Mouse (Mus musculus): ENCODE results near the gene Sema6c. TPM values are rescaled to one million over a fixed set of nuclear protein-coding genes. Genes with fewer than 3 reads are reported as not detected.

Gene Sema6c
- polyA plus RNA-seq, 1 experiment from 2014 or later = 1.3 TPM

GRCm38 (mm10) chr3:95213609-95213975 is 53.3 kb downstream of the Sema6c start:
- no peaks in the 10 kb centered on the region for H3K9me3 ChIP-seq (ENCODE audit: low read length)
- no peak for TF ChIP-seq EP300 (IDR thresholded peaks at IDR 0.05)
- no peak for TF ChIP-seq CTCF (IDR thresholded peaks at IDR 0.05)
- ATAC-seq (no peak), DNase-seq (ENCODE audit: low spot score) (no peak)
- H3K9ac ChIP-seq (replicated peaks; ENCODE audit: low read depth) = no peak overlapping the region
- H3K36me3 ChIP-seq (ENCODE audit: insufficient read depth, low read length) = 0 out of 2 replicates have a peak, but pooled peaks cover under 1% of the 10 kb centered on the region
- WGBS = 92% methylated on average over 1 of the region's 1 CpGs
- H3K4me1 ChIP-seq (ENCODE audit: insufficient read depth, low read depth, low read length) = peaks cover 14% of the 10 kb centered on the region; the same call in 1 of the 2 replicates
- H3K4me2 ChIP-seq (replicated peaks; ENCODE audit: low read depth, low read length) = no peak overlapping the region
- no peaks in the 10 kb centered on the region for H3K27me3 ChIP-seq (replicated peaks; ENCODE audit: insufficient read depth, low read length)
- H3K27ac ChIP-seq (ENCODE audit: low read length) = no peak overlapping the region
- H3K4me3 ChIP-seq (ENCODE audit: low read depth, low read length) = no peak overlapping the region

DNA sequence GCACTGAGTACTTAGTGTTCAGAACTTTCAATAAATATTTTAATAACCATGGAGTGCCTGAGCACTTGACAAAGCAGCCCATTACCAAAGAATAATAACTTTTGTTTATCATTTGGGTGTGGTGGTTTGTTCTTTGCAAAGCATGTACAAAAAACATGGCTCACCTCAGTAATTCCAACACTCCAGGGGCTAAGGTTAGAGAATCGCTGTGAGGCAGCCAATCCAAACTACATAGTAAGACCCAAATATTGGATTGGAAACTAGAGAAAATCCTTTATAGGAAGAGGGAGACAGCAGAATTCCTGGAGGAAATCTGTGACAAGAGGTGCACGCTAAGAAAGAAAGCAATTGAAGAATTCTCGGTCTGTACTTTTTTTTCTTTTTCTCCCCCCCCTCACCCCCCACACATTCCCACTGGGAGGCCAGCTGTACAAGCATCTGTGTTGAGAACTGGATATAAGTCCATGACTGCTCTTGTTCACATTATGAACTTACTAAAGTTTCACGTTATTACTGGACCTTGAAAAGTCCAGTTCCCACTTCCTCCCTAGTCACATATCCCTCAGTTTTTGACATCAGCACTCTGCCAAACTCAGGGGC is 56.5 kb downstream of the Sema6c start:
- TF ChIP-seq CTCF (IDR thresholded peaks at IDR 0.05) (no peak), EP300 (IDR thresholded peaks at IDR 0.05) (no peak)
- H3K9ac ChIP-seq (replicated peaks; ENCODE audit: low read depth) = peak overlapping the region; percentile 78; the same call in 1 of the 2 replicates
- peak; percentile 42 for ATAC-seq
- H3K36me3 ChIP-seq (ENCODE audit: insufficient read depth, low read length) = 0 out of 2 replicates have a peak, but pooled peaks cover 4% of the 10 kb centered on the region
- H3K27ac ChIP-seq (ENCODE audit: low read length) = peak overlapping the region; percentile 99
- DNase-seq (ENCODE audit: low spot score) = no peak
- no peaks in the 10 kb centered on the region for H3K27me3 ChIP-seq (replicated peaks; ENCODE audit: insufficient read depth, low read length)
- 8% methylated on average over 4 of the region's 4 CpGs for WGBS
- no peaks in the 10 kb centered on the region for H3K9me3 ChIP-seq (ENCODE audit: low read length)
- peak overlapping the region; percentile 59 for H3K4me2 ChIP-seq (replicated peaks; ENCODE audit: low read depth, low read length)
- peaks cover 14% of the 10 kb centered on the region; the same call in 1 of the 2 replicates for H3K4me1 ChIP-seq (ENCODE audit: insufficient read depth, low read depth, low read length)
- H3K4me3 ChIP-seq (ENCODE audit: low read depth, low read length) = peak overlapping the region; percentile 85

- peak; percentile 97 for DNase-seq (ENCODE audit: low spot score)
- H3K4me3 ChIP-seq (ENCODE audit: low read depth, low read length) = peak within 1 kb of the TSS; percentile 85
- peaks cover 14% of the 10 kb centered on the region; the same call in 1 of the 2 replicates for H3K4me1 ChIP-seq (ENCODE audit: insufficient read depth, low read depth, low read length)
- H3K27me3 ChIP-seq (replicated peaks; ENCODE audit: insufficient read depth, low read length) = no peaks in the 10 kb centered on the region
- H3K36me3 ChIP-seq (ENCODE audit: insufficient read depth, low read length) = 0 out of 2 replicates have a peak, but pooled peaks cover 4% of the 10 kb centered on the region
- no peaks in the 10 kb centered on the region for H3K9me3 ChIP-seq (ENCODE audit: low read length)
- 2% methylated on average over 56 of the region's 56 CpGs for WGBS
- peak within 1 kb of the TSS; percentile 59 for H3K4me2 ChIP-seq (replicated peaks; ENCODE audit: low read depth, low read length)
- H3K9ac ChIP-seq (replicated peaks; ENCODE audit: low read depth) = peak within 1 kb of the TSS; percentile 78
- H3K27ac ChIP-seq (ENCODE audit: low read length) = peak within 1 kb of the TSS; percentile 99
- ATAC-seq = peak; percentile 94
- peak; percentile 51; the same call in 1 of the 2 replicates for TF ChIP-seq EP300 (IDR thresholded peaks at IDR 0.05)
- TF ChIP-seq CTCF (IDR thresholded peaks at IDR 0.05) = peak; percentile 92
Measured at GRCm38 (mm10) chr3:95217255-95218134, 57.2 kb downstream of the Sema6c start, which contains the start of gene Gabpb2. TSS of gene Gabpb2 (minus strand) at chr3:95217916.

GRCm38 (mm10) chr3:95218466-95219137 is 58.3 kb downstream of the Sema6c start:
- 0 out of 2 replicates have a peak, but pooled peaks cover 4% of the 10 kb centered on the region for H3K36me3 ChIP-seq (ENCODE audit: insufficient read depth, low read length)

GRCm38 (mm10) chr3:95223041-95223440 is 62.8 kb downstream of the Sema6c start:
- H3K9ac ChIP-seq (replicated peaks; ENCODE audit: low read depth) = no peak overlapping the region
- no peaks in the 10 kb centered on the region for H3K27me3 ChIP-seq (replicated peaks; ENCODE audit: insufficient read depth, low read length)
- no peak overlapping the region for H3K4me2 ChIP-seq (replicated peaks; ENCODE audit: low read depth, low read length)
- no peak overlapping the region for H3K4me3 ChIP-seq (ENCODE audit: low read depth, low read length)
- no peak overlapping the region for H3K27ac ChIP-seq (ENCODE audit: low read length)
- H3K36me3 ChIP-seq (ENCODE audit: insufficient read depth, low read length) = 0 out of 2 replicates have a peak, but pooled peaks cover 4% of the 10 kb centered on the region
- H3K9me3 ChIP-seq (ENCODE audit: low read length) = no peaks in the 10 kb centered on the region
- TF ChIP-seq CTCF (IDR thresholded peaks at IDR 0.05) (no peak), EP300 (IDR thresholded peaks at IDR 0.05) (no peak)
- DNase-seq (ENCODE audit: low spot score) = no peak
- no peak for ATAC-seq
- whole genome bisulfite sequencing = 93% methylated on average over 2 of the region's 2 CpGs
- H3K4me1 ChIP-seq (ENCODE audit: insufficient read depth, low read depth, low read length) = peaks cover 5% of the 10 kb centered on the region; the same call in 1 of the 2 replicates

More at GRCm38 (mm10) chr3:95218466-95219137, 58.3 kb downstream of the Sema6c start:
- H3K27ac ChIP-seq (ENCODE audit: low read length) = no peak overlapping the region; the same call in 1 of the 2 replicates
- peak overlapping the region; percentile 59 for H3K4me2 ChIP-seq (replicated peaks; ENCODE audit: low read depth, low read length)
- H3K9ac ChIP-seq (replicated peaks; ENCODE audit: low read depth) = no peak overlapping the region
- H3K4me3 ChIP-seq (ENCODE audit: low read depth, low read length) = peak overlapping the region; percentile 85; the same call in 1 of the 2 replicates
- peaks cover 14% of the 10 kb centered on the region; the same call in 1 of the 2 replicates for H3K4me1 ChIP-seq (ENCODE audit: insufficient read depth, low read depth, low read length)
- ATAC-seq (no peak), DNase-seq (ENCODE audit: low spot score) (no peak)
- WGBS = 74% methylated on average over 6 of the region's 6 CpGs
- TF ChIP-seq CTCF (IDR thresholded peaks at IDR 0.05) (no peak), EP300 (IDR thresholded peaks at IDR 0.05) (no peak)
- H3K27me3 ChIP-seq (replicated peaks; ENCODE audit: insufficient read depth, low read length) = no peaks in the 10 kb centered on the region
- no peaks in the 10 kb centered on the region for H3K9me3 ChIP-seq (ENCODE audit: low read length)

Small RNAs within 50 kb of the gene (microRNA-seq; reads per million reads assigned to microRNA genes)
- not detected for gene Mir8099-1

Other genes with a start within 250 kb of the Sema6c start
- gene Selenbp1, start 227.4 kb upstream of the Sema6c start, polyA plus RNA-seq (2015; fragmentation: Nextera tagmentation; extraction: Ambion mirVana) = 1,021 and 1,046 TPM in 2 replicates
- gene Rfx5, start 206.4 kb upstream of the Sema6c start, polyA plus RNA-seq (2015; fragmentation: Nextera tagmentation; extraction: Ambion mirVana) = 3.3 and 3.5 TPM in 2 replicates
- gene Pi4kb, start 185.7 kb upstream of the Sema6c start, polyA plus RNA-seq (2015; fragmentation: Nextera tagmentation; extraction: Ambion mirVana) = 13.6 and 15.6 TPM in 2 replicates
- gene Zfp687, start 145.0 kb upstream of the Sema6c start, polyA plus RNA-seq (2015; fragmentation: Nextera tagmentation; extraction: Ambion mirVana) = 9.9 and 10.1 TPM in 2 replicates
- 170 and 185 TPM in 2 replicates for gene Psmd4, start 117.8 kb upstream of the Sema6c start, polyA plus RNA-seq (2015; fragmentation: Nextera tagmentation; extraction: Ambion mirVana)
- 18.1 and 18.6 TPM in 2 replicates for gene Pip5k1a, start 53.5 kb upstream of the Sema6c start, polyA plus RNA-seq (2015; fragmentation: Nextera tagmentation; extraction: Ambion mirVana)
- gene Vps72, start 49.4 kb upstream of the Sema6c start, polyA plus RNA-seq (2015; fragmentation: Nextera tagmentation; extraction: Ambion mirVana) = 82.9 and 84.0 TPM in 2 replicates
- 2.0 and 2.9 TPM in 2 replicates for gene Tmod4, start 36.0 kb upstream of the Sema6c start, polyA plus RNA-seq (2015; fragmentation: Nextera tagmentation; extraction: Ambion mirVana)
- 51.8 and 54.1 TPM in 2 replicates for gene Scnm1, start 26.4 kb upstream of the Sema6c start, polyA plus RNA-seq (2015; fragmentation: Nextera tagmentation; extraction: Ambion mirVana)
- 13.3 and 14.0 TPM in 2 replicates for gene Lysmd1, start 26.4 kb upstream of the Sema6c start, polyA plus RNA-seq (2015; fragmentation: Nextera tagmentation; extraction: Ambion mirVana)
- gene Tnfaip8l2, start 18.1 kb upstream of the Sema6c start, polyA plus RNA-seq (2015; fragmentation: Nextera tagmentation; extraction: Ambion mirVana) = 9.0 and 9.7 TPM in 2 replicates
- gene Gabpb2, start 57.5 kb downstream of the Sema6c start, polyA plus RNA-seq (2015; fragmentation: Nextera tagmentation; extraction: Ambion mirVana) = 4.3 and 4.7 TPM in 2 replicates
- gene Cdc42se1, start 68.3 kb downstream of the Sema6c start, polyA plus RNA-seq (2015; fragmentation: Nextera tagmentation; extraction: Ambion mirVana) = 104 and 120 TPM in 2 replicates
- 5.9 and 6.5 TPM in 2 replicates for gene Mllt11, start 71.7 kb downstream of the Sema6c start, polyA plus RNA-seq (2015; fragmentation: Nextera tagmentation; extraction: Ambion mirVana)
- gene Gm128, start 81.1 kb downstream of the Sema6c start, polyA plus RNA-seq (2015; fragmentation: Nextera tagmentation; extraction: Ambion mirVana) = 1.5 and 1.6 TPM in 2 replicates
- 2.5 and 2.8 TPM in 2 replicates for gene Bnipl, start 90.7 kb downstream of the Sema6c start, polyA plus RNA-seq (2015; fragmentation: Nextera tagmentation; extraction: Ambion mirVana)
- 65.8 and 68.0 TPM in 2 replicates for gene Mindy1, start 120.9 kb downstream of the Sema6c start, polyA plus RNA-seq (2015; fragmentation: Nextera tagmentation; extraction: Ambion mirVana)
- gene Prune1, start 121.6 kb downstream of the Sema6c start, polyA plus RNA-seq (2015; fragmentation: Nextera tagmentation; extraction: Ambion mirVana) = 11.6 and 14.5 TPM in 2 replicates
- gene Anxa9, start 146.7 kb downstream of the Sema6c start, polyA plus RNA-seq (2015; fragmentation: Nextera tagmentation; extraction: Ambion mirVana) = 1.4 and 1.6 TPM in 2 replicates
- gene Cers2, start 154.3 kb downstream of the Sema6c start, polyA plus RNA-seq (2015; fragmentation: Nextera tagmentation; extraction: Ambion mirVana) = 291 and 299 TPM in 2 replicates
- 11.5 and 13.2 TPM in 2 replicates for gene Setdb1, start 196.7 kb downstream of the Sema6c start, polyA plus RNA-seq (2015; fragmentation: Nextera tagmentation; extraction: Ambion mirVana)
- gene 4930558C23Rik, start 242.4 kb downstream of the Sema6c start, polyA plus RNA-seq (2015; fragmentation: Nextera tagmentation; extraction: Ambion mirVana) = 0.23 and 0.45 TPM in 2 replicates